Mouse (Mus musculus) ES-E14 (cell line): Measurements from ENCODE around the gene Sp9. TPM values are rescaled to one million over a fixed set of nuclear protein-coding genes. Genes with fewer than 3 reads are reported as not detected.

Experiments
- DNase-seq: peaks from one replicate; pipeline ENCODE4 v3.0.0-alpha.2; 2013; ENCODE audit warnings: low read depth, low spot score
- H3K27ac ChIP-seq: 2 replicates; pipeline ENCODE4 v1.5.1; 2012; ENCODE audit warnings: low read depth, mild to moderate bottlenecking, low read length, moderate library complexity, mixed read lengths; ENCODE audit not compliant: poor library complexity, insufficient read depth, severe bottlenecking
- H3K36me3 ChIP-seq: 2 replicates; pipeline ENCODE4 v1.6.1; 2012; ENCODE audit warnings: mild to moderate bottlenecking, low read length, moderate library complexity, mixed read lengths; ENCODE audit not compliant: control insufficient read depth, poor library complexity, insufficient read depth, severe bottlenecking
- H3K4me1 ChIP-seq, 2 experiments: fragments of 150-350 bp in 1 of 2; sonication (generic) in 1 of 2; 2 replicates each; pipeline ENCODE4 v1.6.1; 2012; ENCODE audit warnings: low read length in 2 of 2, mild to moderate bottlenecking in 1 of 2, mixed read lengths in 1 of 2; ENCODE audit not compliant: control insufficient read depth in 2 of 2, insufficient read depth in 2 of 2, poor library complexity in 1 of 2
- H3K4me3 ChIP-seq, 2 experiments: fragments of 150-350 bp in 1 of 2; sonication (generic) in 1 of 2; 2 replicates each; pipeline ENCODE4 v1.5.1; 2012; ENCODE audit warnings: low read length in 2 of 2, low read depth in 1 of 2, mild to moderate bottlenecking in 1 of 2, mixed read lengths in 1 of 2; ENCODE audit not compliant: insufficient read depth in 1 of 2, poor library complexity in 1 of 2, severe bottlenecking in 1 of 2
- H3K9ac ChIP-seq: 2 replicates; pipeline ENCODE4 v1.6.1; 2012; ENCODE audit warnings: low read depth, mild to moderate bottlenecking, low read length, mixed read lengths; ENCODE audit not compliant: poor library complexity, insufficient read depth, severe bottlenecking
- H3K9me3 ChIP-seq: fragments of 150-350 bp; sonication (generic); 2 replicates; pipeline ENCODE4 v1.6.1; 2012; ENCODE audit warnings: low read depth, mild to moderate bottlenecking, low read length; ENCODE audit not compliant: control insufficient read depth, insufficient read depth
- CHD2 ChIP-seq: IDR thresholded peaks from 2 replicates; pipeline ENCODE4 v1.6.1; 2014; ENCODE audit warnings: mild to moderate bottlenecking, low read depth, low read length, inconsistent platforms
- HCFC1 ChIP-seq: IDR thresholded peaks from 2 replicates; pipeline ENCODE4 v1.6.1; 2012; ENCODE audit warnings: low read length, inconsistent platforms, borderline replicate concordance; ENCODE audit not compliant: insufficient read depth
- MAFK ChIP-seq: IDR thresholded peaks from 2 replicates; pipeline ENCODE4 v1.6.1; 2014; ENCODE audit warnings: mild to moderate bottlenecking, low read depth, low read length, inconsistent platforms; ENCODE audit not compliant: insufficient read depth
- ZC3H11A ChIP-seq: IDR thresholded peaks from 2 replicates; pipeline ENCODE4 v1.6.1; 2012; ENCODE audit warnings: low read depth, mild to moderate bottlenecking, inconsistent platforms, low read length, borderline replicate concordance
- ZNF384 ChIP-seq: IDR thresholded peaks from 2 replicates; pipeline ENCODE4 v1.6.1; 2012; ENCODE audit warnings: low read depth, low read length, inconsistent platforms
- in situ Hi-C, 2 experiments: fragments of 600-800 bp; cut with MboI; formaldehyde crosslinking; loops; one replicate each; pipeline ENCODE4 v1.15.1; 2025; ENCODE audit warnings: low sequenced_read_pairs in 2 of 2, inconsistent platforms in 1 of 2; ENCODE audit not compliant: unreplicated experiment in 2 of 2
- total RNA-seq: library from RNA; depleted of rRNA; stranded (reverse); fragments of 300-350 nt; gene quantifications from 2 replicates; pipeline ENCODE4 v1.2.3, GENCODE M21; 2012

The Sp9 gene
- total RNA-seq, 1 experiment = 0.80 TPM

DNA sequence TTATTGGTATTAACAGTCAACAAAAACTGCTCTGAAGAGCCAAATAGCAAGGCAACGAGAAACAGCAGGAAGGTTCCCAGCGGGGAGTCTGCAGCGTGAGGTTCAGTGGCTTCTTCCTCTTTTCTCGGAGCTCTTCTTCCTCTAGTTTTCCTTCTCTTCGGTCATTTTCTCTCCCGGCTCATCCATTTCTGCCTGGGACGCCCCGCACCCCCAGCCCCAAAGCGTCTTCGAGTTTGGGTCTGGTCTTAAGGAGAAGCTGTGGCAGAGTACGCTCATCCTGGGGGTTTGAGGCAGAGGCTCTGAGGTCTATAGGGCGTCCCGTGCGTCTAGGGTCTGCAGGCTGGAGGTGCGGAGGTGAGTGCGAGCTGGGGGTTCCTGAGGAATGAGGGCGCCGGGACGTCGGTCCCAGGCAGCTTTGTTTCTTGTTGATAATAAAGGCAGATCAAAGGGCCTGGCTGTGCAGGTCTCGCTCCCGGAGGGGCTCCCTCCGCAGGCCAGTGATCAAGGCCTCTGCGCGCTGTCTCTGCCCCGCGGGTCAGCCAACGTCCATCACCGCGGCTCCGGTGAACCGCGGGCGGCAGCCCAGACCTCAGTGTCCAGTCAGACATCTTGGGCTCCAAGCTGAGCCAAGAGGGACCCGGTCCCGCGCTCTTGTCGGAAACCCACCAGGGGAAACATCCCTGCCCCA, 5.4 kb downstream of the Sp9 start:
- Histone ChIP-seq H3K27ac (no peak overlapping the region), H3K36me3 (no peaks in the 10 kb centered on the region), H3K4me3 (peak overlapping the region; percentile 6 to 51; a peak in 3 of 4 replicates), H3K9ac (no peak overlapping the region), H3K9me3 (no peaks in the 10 kb centered on the region), H3K4me1 (peaks cover 0 to 5% of the 10 kb centered on the region in 2 experiments; a peak in 1 of 4 replicates)
- DNase-seq = no peak
- in situ Hi-C loops = loop anchor here in 1 of 2 experiments (10.0 to 25.0 kb wide), 3 partner anchors 1040 to 1742 kb away; partner anchors contain the start of gene Hoxd13
- TF ChIP-seq CHD2 (no peak), ZNF384 (no peak), ZC3H11A (no peak), HCFC1 (no peak), MAFK (no peak)

- H3K27ac ChIP-seq = no peak overlapping the region
Observed at GRCm38 (mm10) chr2:73277709-73278075, 6.0 kb downstream of the Sp9 start.

GRCm38 (mm10) chr2:73278131-73278854, 6.6 kb downstream of the Sp9 start:
- H3K9ac ChIP-seq = no peak overlapping the region

More at GRCm38 (mm10) chr2:73277709-73278075, 6.0 kb downstream of the Sp9 start:
- TF ChIP-seq HCFC1 = no peak
- no peak for TF ChIP-seq MAFK
- TF ChIP-seq ZNF384 = no peak
- no peak for TF ChIP-seq CHD2
- TF ChIP-seq ZC3H11A = no peak
- Histone ChIP-seq H3K36me3 (no peaks in the 10 kb centered on the region), H3K4me1 (peaks cover 0 to 5% of the 10 kb centered on the region in 2 experiments; a peak in 1 of 4 replicates), H3K9me3 (no peaks in the 10 kb centered on the region), H3K4me3 (peak overlapping the region; percentile 6 to 51; a peak in 3 of 4 replicates), H3K9ac (no peak overlapping the region)
- no peak for DNase-seq
- in situ Hi-C loops = loop anchor here in 1 of 2 experiments (10.0 to 25.0 kb wide), 3 partner anchors 1040 to 1743 kb away; partner anchors contain the start of gene Hoxd13

DNA sequence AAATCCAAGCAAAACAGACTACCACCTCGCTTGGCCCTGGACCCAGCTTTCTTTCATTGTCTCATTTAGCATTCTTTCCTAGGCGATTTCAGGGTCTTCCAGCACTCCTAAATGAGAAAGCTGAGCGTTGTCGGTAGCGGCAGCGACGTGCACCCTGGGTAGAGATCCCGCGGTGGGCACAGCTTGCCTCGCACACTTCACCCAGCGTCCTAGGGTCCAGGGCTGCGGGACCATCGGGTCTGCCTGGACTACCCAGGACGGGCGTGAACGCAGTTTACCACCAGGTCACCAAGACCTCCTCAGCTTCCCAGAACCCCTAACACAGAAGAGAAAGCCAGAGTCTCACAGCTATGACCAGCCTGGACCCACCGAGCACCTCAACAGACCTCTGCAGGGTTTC, 7.1 kb downstream of the Sp9 start:
- H3K36me3 ChIP-seq = no peaks in the 10 kb centered on the region
- peak overlapping the region; percentile 49 to 50 for H3K4me3 ChIP-seq
- H3K9me3 ChIP-seq = no peaks in the 10 kb centered on the region
- H3K9ac ChIP-seq = no peak overlapping the region
- no peak for DNase-seq
- TF ChIP-seq MAFK (no peak), ZNF384 (no peak), CHD2 (no peak), ZC3H11A (no peak), HCFC1 (no peak)
- peaks cover 0 to 5% of the 10 kb centered on the region in 2 experiments; a peak in 1 of 4 replicates for H3K4me1 ChIP-seq
- no peak overlapping the region for H3K27ac ChIP-seq
- in situ Hi-C loops = loop anchor here in 1 of 2 experiments (10.0 to 25.0 kb wide), 3 partner anchors 1042 to 1744 kb away; partner anchors contain the start of gene Hoxd13

More at GRCm38 (mm10) chr2:73278131-73278854, 6.6 kb downstream of the Sp9 start:
- peak; percentile 61; the same call in 1 of the 2 replicates for TF ChIP-seq ZC3H11A
- no peak for TF ChIP-seq CHD2
- no peak for TF ChIP-seq MAFK
- no peak for TF ChIP-seq ZNF384
- in situ Hi-C loops = loop anchor here in 1 of 2 experiments (10.0 to 25.0 kb wide), 3 partner anchors 1041 to 1743 kb away; partner anchors contain the start of gene Hoxd13
- H3K27ac ChIP-seq = no peak overlapping the region
- peak overlapping the region in 1 of 2 experiments; percentile 49; a peak in 2 of 4 replicates for H3K4me3 ChIP-seq
- peaks cover 0 to 5% of the 10 kb centered on the region in 2 experiments; a peak in 1 of 4 replicates for H3K4me1 ChIP-seq
- no peaks in the 10 kb centered on the region for H3K36me3 ChIP-seq
- H3K9me3 ChIP-seq = no peaks in the 10 kb centered on the region
- peak; percentile 89 for DNase-seq
